Mouse (Mus musculus): ENCODE measurements around the gene Fxyd3. TPM values are rescaled to one million over a fixed set of nuclear protein-coding genes. Genes with fewer than 3 reads are reported as not detected.

Fxyd3 gene
- polyA plus RNA-seq, 1 experiment from 2014 or later: not detected

Small RNAs within 50 kb of the gene (microRNA-seq; reads per million reads assigned to microRNA genes)
- not detected for gene Mir7050

Other genes with a start within 250 kb of the Fxyd3 start
- gene Ffar3, start 220.5 kb downstream of the Fxyd3 start, polyA plus RNA-seq (2015; fragmentation: Nextera tagmentation; extraction: Ambion mirVana): not detected in 2 replicates
- gene Ffar1, start 215.1 kb downstream of the Fxyd3 start, polyA plus RNA-seq (2015; fragmentation: Nextera tagmentation; extraction: Ambion mirVana): not detected in 2 replicates
- 0.06 TPM in 1 of 2 replicates, not detected in the other for gene Cd22, start 196.4 kb downstream of the Fxyd3 start, polyA plus RNA-seq (2015; fragmentation: Nextera tagmentation; extraction: Ambion mirVana)
- gene Mag, start 161.8 kb downstream of the Fxyd3 start, polyA plus RNA-seq (2015; fragmentation: Nextera tagmentation; extraction: Ambion mirVana): 4.5 and 4.7 TPM in 2 replicates
- not detected in 2 replicates for gene Hamp2, start 152.0 kb downstream of the Fxyd3 start, polyA plus RNA-seq (2015; fragmentation: Nextera tagmentation; extraction: Ambion mirVana)
- not detected in 2 replicates for gene Hamp, start 132.7 kb downstream of the Fxyd3 start, polyA plus RNA-seq (2015; fragmentation: Nextera tagmentation; extraction: Ambion mirVana)
- 28.6 and 29.6 TPM in 2 replicates for gene Usf2, start 119.9 kb downstream of the Fxyd3 start, polyA plus RNA-seq (2015; fragmentation: Nextera tagmentation; extraction: Ambion mirVana)
- gene Lsr, start 103.2 kb downstream of the Fxyd3 start, polyA plus RNA-seq (2015; fragmentation: Nextera tagmentation; extraction: Ambion mirVana): 16.7 and 19.0 TPM in 2 replicates
- 0.60 and 0.84 TPM in 2 replicates for gene Fam187b, start 102.9 kb downstream of the Fxyd3 start, polyA plus RNA-seq (2015; fragmentation: Nextera tagmentation; extraction: Ambion mirVana)
- 19.0 and 24.4 TPM in 2 replicates for gene Fxyd5, start 34.2 kb downstream of the Fxyd3 start, polyA plus RNA-seq (2015; fragmentation: Nextera tagmentation; extraction: Ambion mirVana)
- gene Fxyd7, start 25.2 kb downstream of the Fxyd3 start, polyA plus RNA-seq (2015; fragmentation: Nextera tagmentation; extraction: Ambion mirVana): 188 and 270 TPM in 2 replicates
- gene Fxyd1, start 19.5 kb downstream of the Fxyd3 start, polyA plus RNA-seq (2015; fragmentation: Nextera tagmentation; extraction: Ambion mirVana): 11.2 and 17.3 TPM in 2 replicates
- 0.15 and 0.35 TPM in 2 replicates for gene Lgi4, start 17.4 kb downstream of the Fxyd3 start, polyA plus RNA-seq (2015; fragmentation: Nextera tagmentation; extraction: Ambion mirVana)
- gene Hpn, start 38.6 kb upstream of the Fxyd3 start, polyA plus RNA-seq (2015; fragmentation: Nextera tagmentation; extraction: Ambion mirVana): 0.21 TPM in 1 of 2 replicates, not detected in the other
- gene Scn1b, start 50.3 kb upstream of the Fxyd3 start, polyA plus RNA-seq (2015; fragmentation: Nextera tagmentation; extraction: Ambion mirVana): 7.4 and 12.2 TPM in 2 replicates
- gene Gramd1a, start 79.2 kb upstream of the Fxyd3 start, polyA plus RNA-seq (2015; fragmentation: Nextera tagmentation; extraction: Ambion mirVana): 239 and 246 TPM in 2 replicates
- gene Scgb2b2, start 213.8 kb upstream of the Fxyd3 start, polyA plus RNA-seq (2015; fragmentation: Nextera tagmentation; extraction: Ambion mirVana): not detected in 2 replicates
- gene Scgb1b2, start 215.1 kb upstream of the Fxyd3 start, polyA plus RNA-seq (2015; fragmentation: Nextera tagmentation; extraction: Ambion mirVana): not detected in 2 replicates

All from midbrain, embryonic 16.5 days (tissue).